Mouse (Mus musculus) forebrain, embryonic 11.5 days (tissue): ENCODE measurements around the gene Mkrn1. TPM values are rescaled to one million over a fixed set of nuclear protein-coding genes. Genes with fewer than 3 reads are reported as not detected.

Source experiments
- ATAC-seq: fragments of 200-750 bp; cut with Nextera tagmentation; replicated peaks from 2 replicates; pipeline ENCODE4 v1.8.0; 2017; ENCODE audit warnings: moderate TSS enrichment; ENCODE audit not compliant: low FRiP score
- DNase-seq: peaks from one replicate; pipeline ENCODE4 v3.0.0-alpha.2; 2017; ENCODE audit warnings: low spot score
- H3K27ac ChIP-seq: fragments of 300-500 bp; sonication (generic); 2 replicates; pipeline ENCODE4 v1.5.1; 2014; ENCODE audit warnings: low read depth, low read length
- H3K27me3 ChIP-seq: fragments of 300-500 bp; sonication (generic); 2 replicates; pipeline ENCODE4 v1.6.1; 2014; ENCODE audit warnings: mild to moderate bottlenecking, low read length, mixed read lengths; ENCODE audit not compliant: control insufficient read depth, insufficient read depth
- H3K36me3 ChIP-seq: fragments of 300-500 bp; sonication (generic); 2 replicates; pipeline ENCODE4 v1.6.1; 2014; ENCODE audit warnings: mild to moderate bottlenecking, low read length, moderate library complexity, mixed read lengths; ENCODE audit not compliant: control insufficient read depth, insufficient read depth
- H3K4me1 ChIP-seq: fragments of 300-500 bp; sonication (generic); replicated peaks from 2 replicates; pipeline ENCODE4 v1.6.1; 2014; ENCODE audit warnings: low read length, mixed read lengths; ENCODE audit not compliant: control insufficient read depth, insufficient read depth
- H3K4me2 ChIP-seq: fragments of 300-500 bp; sonication (generic); 2 replicates; pipeline ENCODE4 v1.6.1; 2014; ENCODE audit warnings: low read depth, mild to moderate bottlenecking, low read length, moderate library complexity, mixed read lengths; ENCODE audit not compliant: severe bottlenecking
- H3K4me3 ChIP-seq: fragments of 300-500 bp; sonication (generic); 2 replicates; pipeline ENCODE4 v1.5.1; 2014; ENCODE audit warnings: low read depth, low read length
- H3K9ac ChIP-seq: fragments of 300-500 bp; sonication (generic); 2 replicates; pipeline ENCODE4 v1.6.1; 2014; ENCODE audit warnings: low read length
- H3K9me3 ChIP-seq: fragments of 300-500 bp; sonication (generic); 2 replicates; pipeline ENCODE4 v1.6.1; 2016; ENCODE audit warnings: low read length, mixed read lengths; ENCODE audit not compliant: control insufficient read depth
- WGBS: fragments of 180-500 bp; shearing (Covaris S2); extraction: QIAGEN DNeasy Blood & Tissue Kit; methylation state at CpG from one replicate; pipeline ENCODE4 v1.1.7; 2014; 5-methylcytosine and 5-hydroxymethylcytosine counted together
- polyA plus RNA-seq: library from polyadenylated mRNA; unstranded; fragments of >200 nt; fragmentation: Nextera tagmentation; extraction: Ambion mirVana; gene quantifications from 2 replicates; pipeline ENCODE4 v1.2.1, GENCODE M21; 2014

The Mkrn1 gene
- polyA plus RNA-seq, 1 experiment from 2014 or later: 91.9 TPM

DNA sequence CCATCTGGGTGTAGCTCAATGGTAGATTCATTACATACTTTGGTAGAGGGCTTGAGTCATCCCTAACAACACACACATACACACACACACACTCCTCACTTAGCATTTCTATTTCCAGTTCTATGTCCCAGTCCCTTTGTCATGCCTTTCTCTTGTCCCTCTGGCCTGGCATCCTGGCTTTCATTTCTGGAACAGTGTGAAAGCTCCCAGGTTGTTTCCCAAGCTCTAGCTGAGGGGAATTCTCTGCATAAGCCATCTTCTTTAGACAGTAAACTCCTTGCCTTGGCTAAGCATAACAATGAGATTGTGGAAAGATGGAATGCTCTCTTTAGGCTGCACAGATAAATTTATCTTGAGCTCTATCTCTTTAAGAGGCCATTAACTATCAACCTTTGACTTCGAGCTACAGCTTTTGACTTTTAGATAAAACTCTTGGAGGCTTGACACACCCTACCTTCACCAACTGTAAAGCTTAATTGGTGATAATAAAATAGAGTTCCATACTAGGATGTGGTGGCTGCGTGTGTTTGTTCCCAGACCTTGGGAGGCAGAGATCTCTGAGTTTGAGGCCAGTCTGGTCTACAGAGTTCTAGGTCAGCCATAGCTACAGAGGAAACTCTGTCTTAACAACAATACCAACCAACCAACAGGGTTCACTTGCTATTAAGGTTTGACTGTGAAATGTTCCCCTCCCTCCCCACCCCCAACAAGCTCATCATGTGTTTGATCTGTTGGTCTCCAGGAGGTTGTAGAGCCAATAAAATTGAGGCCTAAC, 14.0 kb upstream of the Mkrn1 start:
- Histone ChIP-seq H3K9ac (no peak overlapping the region), H3K4me2 (no peak overlapping the region), H3K4me1 (no peaks in the 10 kb centered on the region), H3K27ac (no peak overlapping the region), H3K4me3 (no peak overlapping the region), H3K9me3 (no peaks in the 10 kb centered on the region), H3K27me3 (no peaks in the 10 kb centered on the region), H3K36me3 (no peaks in the 10 kb centered on the region)
- DNase-seq: no peak
- WGBS: 79% methylated on average over 2 of the region's 2 CpGs
- ATAC-seq: no peak

DNA sequence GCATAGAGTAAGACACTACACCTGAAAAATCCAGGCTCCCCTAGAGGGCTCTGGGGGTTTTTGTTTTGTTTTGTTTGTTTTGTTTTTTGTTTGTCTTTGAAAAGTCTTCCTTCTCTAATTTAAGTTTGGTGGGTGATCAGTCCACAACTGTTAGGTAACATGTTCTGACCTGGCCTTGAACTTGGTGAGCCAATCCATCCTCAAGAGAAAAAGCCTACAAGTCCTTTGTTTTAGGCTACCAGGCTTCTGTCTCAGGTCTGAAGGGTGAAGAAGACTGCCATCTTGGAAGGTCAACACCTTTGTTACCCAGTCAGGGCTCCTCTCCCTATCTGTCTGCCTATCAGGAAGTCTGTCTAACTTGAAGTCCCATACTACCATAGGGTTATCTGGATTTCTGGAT, 13.4 kb upstream of the Mkrn1 start:
- H3K27ac ChIP-seq: no peak overlapping the region
- DNase-seq: no peak

GRCm38 (mm10) chr6:39433174-39433573, 12.9 kb upstream of the Mkrn1 start:
- Histone ChIP-seq H3K4me1 (no peaks in the 10 kb centered on the region), H3K27me3 (no peaks in the 10 kb centered on the region), H3K4me3 (no peak overlapping the region), H3K36me3 (no peaks in the 10 kb centered on the region), H3K27ac (no peak overlapping the region), H3K4me2 (no peak overlapping the region), H3K9ac (no peak overlapping the region), H3K9me3 (no peaks in the 10 kb centered on the region)
- ATAC-seq (no peak), DNase-seq (no peak)
- WGBS: 86% methylated on average over 4 of the region's 4 CpGs

More for the DNA sequence above, 13.4 kb upstream of the Mkrn1 start:
- ATAC-seq: no peak
- no peak overlapping the region for H3K9ac ChIP-seq
- no peaks in the 10 kb centered on the region for H3K4me1 ChIP-seq
- no peaks in the 10 kb centered on the region for H3K9me3 ChIP-seq
- H3K4me3 ChIP-seq: no peak overlapping the region
- no peaks in the 10 kb centered on the region for H3K36me3 ChIP-seq
- no peak overlapping the region for H3K4me2 ChIP-seq
- no peaks in the 10 kb centered on the region for H3K27me3 ChIP-seq

DNA sequence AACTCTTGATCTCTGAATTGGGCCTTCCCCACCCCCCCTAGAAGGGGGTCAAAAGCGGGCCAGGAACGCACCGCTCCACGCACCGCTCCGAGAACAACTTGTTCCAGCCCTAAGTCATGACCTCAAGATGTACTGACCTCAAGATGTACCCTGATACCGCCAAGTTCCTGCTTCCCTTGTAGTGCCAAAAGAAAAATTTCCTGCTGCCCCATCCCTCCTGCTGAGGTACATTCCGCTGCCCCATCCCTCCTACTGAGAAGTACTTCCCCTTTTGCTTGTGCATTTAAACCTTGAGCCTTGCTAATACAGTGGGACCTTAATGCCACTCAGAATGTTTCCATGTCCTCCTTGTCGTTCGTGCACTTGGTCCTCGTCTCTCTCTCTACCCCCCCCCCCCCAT, 10.5 kb upstream of the Mkrn1 start:
- H3K4me2 ChIP-seq: no peak overlapping the region
- H3K9me3 ChIP-seq: no peaks in the 10 kb centered on the region
- no peak overlapping the region for H3K4me3 ChIP-seq
- no peaks in the 10 kb centered on the region for H3K27me3 ChIP-seq
- H3K4me1 ChIP-seq: no peaks in the 10 kb centered on the region
- H3K36me3 ChIP-seq: no peaks in the 10 kb centered on the region
- 77% methylated on average over 11 of the region's 11 CpGs for WGBS
- no peak overlapping the region for H3K27ac ChIP-seq
- DNase-seq (no peak), ATAC-seq (no peak)
- H3K9ac ChIP-seq: no peak overlapping the region

DNA sequence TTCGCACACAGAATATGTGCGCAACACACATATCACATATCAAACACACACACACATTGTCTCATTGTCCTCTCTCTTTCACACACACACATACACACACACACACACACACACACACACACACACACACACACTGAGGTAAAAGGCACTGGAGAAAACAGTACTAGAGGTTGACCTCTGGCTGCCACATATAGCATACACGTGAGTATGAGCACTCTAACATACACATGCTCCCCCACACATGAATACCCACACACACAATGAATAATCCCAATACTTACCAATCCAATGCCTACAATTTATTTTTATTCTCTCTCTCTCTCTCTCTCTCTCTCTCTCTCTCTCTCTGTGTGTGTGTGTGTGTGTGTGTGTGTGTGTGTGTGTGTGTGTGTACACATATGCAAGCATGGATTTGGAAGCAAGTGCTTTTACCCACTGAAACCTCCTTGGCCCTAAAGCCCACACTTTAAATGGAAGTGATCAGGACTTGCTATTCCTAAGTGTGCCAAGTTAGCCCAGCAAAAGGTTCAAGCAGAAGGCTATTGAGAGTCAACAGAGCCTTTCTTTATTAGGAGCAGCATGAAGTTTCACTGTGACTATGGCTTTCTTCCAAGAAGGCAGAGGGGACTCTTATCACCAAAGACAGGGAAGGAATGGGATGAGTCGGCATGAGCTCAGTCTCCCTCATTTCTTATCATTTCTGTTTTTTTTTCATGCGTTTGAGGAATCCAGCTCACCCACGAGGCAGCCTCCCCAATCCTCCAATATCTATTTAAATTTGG, 8.9 kb upstream of the Mkrn1 start:
- no peak overlapping the region for H3K4me3 ChIP-seq
- H3K27me3 ChIP-seq: no peaks in the 10 kb centered on the region
- H3K9me3 ChIP-seq: no peaks in the 10 kb centered on the region
- no peak overlapping the region for H3K4me2 ChIP-seq
- H3K36me3 ChIP-seq: no peaks in the 10 kb centered on the region
- no peak overlapping the region for H3K27ac ChIP-seq
- 92% methylated on average over 6 of the region's 6 CpGs for WGBS
- no peaks in the 10 kb centered on the region for H3K4me1 ChIP-seq
- DNase-seq: no peak
- H3K9ac ChIP-seq: no peak overlapping the region
- no peak for ATAC-seq

- no peaks in the 10 kb centered on the region for H3K36me3 ChIP-seq
- ATAC-seq: no peak
- H3K4me1 ChIP-seq: no peaks in the 10 kb centered on the region
- H3K9me3 ChIP-seq: no peaks in the 10 kb centered on the region
- WGBS: 76% methylated on average over 4 of the region's 4 CpGs
- DNase-seq: no peak
- no peak overlapping the region for H3K27ac ChIP-seq
- no peak overlapping the region for H3K4me3 ChIP-seq
- H3K27me3 ChIP-seq: no peaks in the 10 kb centered on the region
- H3K9ac ChIP-seq: no peak overlapping the region
- no peak overlapping the region for H3K4me2 ChIP-seq
Measured at GRCm38 (mm10) chr6:39427276-39428003, 7.2 kb upstream of the Mkrn1 start.

DNA sequence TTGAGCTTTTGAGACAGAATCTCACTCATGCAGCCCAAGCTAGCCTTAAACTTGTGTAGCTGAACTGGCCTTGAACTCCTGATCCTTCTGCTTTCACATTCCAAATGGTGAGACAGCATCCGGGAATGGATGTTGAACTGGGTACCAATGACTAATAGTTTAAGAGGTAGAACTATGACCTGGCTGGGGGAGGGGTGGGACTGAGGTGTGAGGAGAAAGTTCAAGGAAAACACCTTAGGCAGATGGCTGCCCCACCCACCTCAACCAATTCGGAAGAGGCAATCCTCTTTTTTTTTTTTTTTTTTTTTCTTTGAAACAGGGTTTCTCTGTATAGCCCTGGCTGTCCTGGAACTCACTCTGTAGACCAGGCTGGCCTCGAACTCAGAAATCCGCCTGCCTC, 6.5 kb upstream of the Mkrn1 start:
- Histone ChIP-seq H3K4me2 (no peak overlapping the region), H3K27ac (no peak overlapping the region), H3K36me3 (no peaks in the 10 kb centered on the region), H3K4me1 (no peaks in the 10 kb centered on the region), H3K9ac (no peak overlapping the region), H3K9me3 (no peaks in the 10 kb centered on the region), H3K27me3 (no peaks in the 10 kb centered on the region), H3K4me3 (no peak overlapping the region)
- WGBS: 87% methylated on average over 4 of the region's 4 CpGs
- DNase-seq: no peak
- no peak for ATAC-seq

GRCm38 (mm10) chr6:39425181-39425580, 4.9 kb upstream of the Mkrn1 start:
- H3K4me1 ChIP-seq: no peaks in the 10 kb centered on the region
- ATAC-seq: no peak
- H3K9me3 ChIP-seq: no peaks in the 10 kb centered on the region
- H3K4me3 ChIP-seq: no peak overlapping the region
- no peak overlapping the region for H3K9ac ChIP-seq
- no peak for DNase-seq
- no peaks in the 10 kb centered on the region for H3K27me3 ChIP-seq
- no peak overlapping the region for H3K4me2 ChIP-seq
- 99% methylated on average over 2 of the region's 2 CpGs for WGBS
- H3K36me3 ChIP-seq: no peaks in the 10 kb centered on the region
- H3K27ac ChIP-seq: no peak overlapping the region
